Mouse (Mus musculus) kidney, embryonic 16.5 days (tissue): ENCODE results near the gene Bach2. TPM values are rescaled to one million over a fixed set of nuclear protein-coding genes. Genes with fewer than 3 reads are reported as not detected.

ENCODE experiments used
- ATAC-seq: fragments of 200-750 bp; cut with Nextera tagmentation; 2 replicates; pipeline ENCODE4 v1.8.0; 2017; ENCODE audit warnings: moderate TSS enrichment; ENCODE audit not compliant: low FRiP score, low TSS enrichment
- H3K27ac ChIP-seq: fragments of 300-500 bp; sonication (generic); 2 replicates; pipeline ENCODE4 v1.5.1; 2014; ENCODE audit warnings: low read length
- H3K27me3 ChIP-seq: fragments of 300-500 bp; sonication (generic); 2 replicates; pipeline ENCODE4 v1.6.1; 2014; ENCODE audit warnings: low read length, control low read depth, mixed read lengths; ENCODE audit not compliant: insufficient read depth
- H3K36me3 ChIP-seq: fragments of 300-500 bp; sonication (generic); 2 replicates; pipeline ENCODE4 v1.6.1; 2014; ENCODE audit warnings: low read length, control low read depth, mixed read lengths; ENCODE audit not compliant: insufficient read depth
- H3K4me1 ChIP-seq: fragments of 300-500 bp; sonication (generic); 2 replicates; pipeline ENCODE4 v1.6.1; 2014; ENCODE audit warnings: low read length, control low read depth, mixed read lengths; ENCODE audit not compliant: insufficient read depth
- H3K4me2 ChIP-seq: fragments of 300-500 bp; sonication (generic); replicated peaks from 2 replicates; pipeline ENCODE4 v1.6.1; 2014; ENCODE audit warnings: low read depth, low read length
- H3K4me3 ChIP-seq: fragments of 300-500 bp; sonication (generic); 2 replicates; pipeline ENCODE4 v1.5.1; 2014; ENCODE audit warnings: mild to moderate bottlenecking, low read length
- H3K9ac ChIP-seq: fragments of 300-500 bp; sonication (generic); replicated peaks from 2 replicates; pipeline ENCODE4 v1.6.1; 2014; ENCODE audit warnings: low read length
- H3K9me3 ChIP-seq: fragments of 300-500 bp; sonication (generic); 2 replicates; pipeline ENCODE4 v1.6.1; 2016; ENCODE audit warnings: low read length, control low read depth
- WGBS: fragments of 180-500 bp; shearing (Covaris S2); extraction: QIAGEN DNeasy Blood & Tissue Kit; methylation state at CpG from one replicate; pipeline ENCODE4 v1.1.7; 2014; 5-methylcytosine and 5-hydroxymethylcytosine counted together
- polyA plus RNA-seq: library from polyadenylated mRNA; unstranded; fragments of >200 nt; fragmentation: Nextera tagmentation; extraction: Ambion mirVana; gene quantifications from 2 replicates; pipeline ENCODE4 v1.2.1, GENCODE M21; 2015

Gene Bach2
- polyA plus RNA-seq, 1 experiment from 2014 or later: 7.9 TPM

- Histone ChIP-seq H3K27me3 (no peaks in the 10 kb centered on the region), H3K36me3 (no peaks in the 10 kb centered on the region), H3K27ac (no peak overlapping the region), H3K9ac (no peak overlapping the region), H3K4me1 (peaks cover 18% of the 10 kb centered on the region), H3K4me3 (no peak overlapping the region), H3K4me2 (no peak overlapping the region), H3K9me3 (no peaks in the 10 kb centered on the region)
- 75% methylated on average over 7 of the region's 7 CpGs for WGBS
- no peak for ATAC-seq
These were observed 103.7 kb downstream of the Bach2 start for GRCm38 (mm10) chr4:32342269-32342668.

- no peak; the same call in 1 of the 2 replicates for ATAC-seq
- Histone ChIP-seq H3K4me1 (peaks cover 9% of the 10 kb centered on the region; the same call in 1 of the 2 replicates), H3K4me3 (no peak overlapping the region), H3K36me3 (no peaks in the 10 kb centered on the region), H3K9me3 (no peaks in the 10 kb centered on the region), H3K27me3 (no peaks in the 10 kb centered on the region), H3K9ac (0 out of 2 replicates have a peak overlapping the region, but pooled peaks have one; percentile 1), H3K27ac (no peak overlapping the region), H3K4me2 (no peak overlapping the region)
- WGBS: 52% methylated on average over 14 of the region's 14 CpGs
These were observed 104.9 kb downstream of the Bach2 start for GRCm38 (mm10) chr4:32343256-32344165.

- no peak overlapping the region for H3K9ac ChIP-seq
- peaks cover 9% of the 10 kb centered on the region; the same call in 1 of the 2 replicates for H3K4me1 ChIP-seq
- no peak overlapping the region for H3K4me3 ChIP-seq
- H3K9me3 ChIP-seq: no peaks in the 10 kb centered on the region
- 81% methylated on average over 9 of the region's 9 CpGs for WGBS
- H3K27ac ChIP-seq: no peak overlapping the region
- ATAC-seq: no peak
- H3K27me3 ChIP-seq: no peaks in the 10 kb centered on the region
- no peak overlapping the region for H3K4me2 ChIP-seq
- no peaks in the 10 kb centered on the region for H3K36me3 ChIP-seq
These were observed 105.7 kb downstream of the Bach2 start for GRCm38 (mm10) chr4:32344276-32344675.

- no peak for ATAC-seq
- Histone ChIP-seq H3K27ac (no peak overlapping the region), H3K9me3 (no peaks in the 10 kb centered on the region), H3K4me3 (no peak overlapping the region), H3K27me3 (no peaks in the 10 kb centered on the region), H3K9ac (no peak overlapping the region), H3K4me2 (no peak overlapping the region), H3K4me1 (peaks cover 13% of the 10 kb centered on the region; the same call in 1 of the 2 replicates), H3K36me3 (no peaks in the 10 kb centered on the region)
- 49% methylated on average over 6 of the region's 6 CpGs for WGBS
These were observed 108.6 kb downstream of the Bach2 start for GRCm38 (mm10) chr4:32347202-32347601.

GRCm38 (mm10) chr4:32347711-32348110, 109.1 kb downstream of the Bach2 start:
- Histone ChIP-seq H3K27ac (no peak overlapping the region), H3K4me3 (no peak overlapping the region), H3K9me3 (no peaks in the 10 kb centered on the region), H3K27me3 (no peaks in the 10 kb centered on the region), H3K36me3 (no peaks in the 10 kb centered on the region), H3K9ac (no peak overlapping the region), H3K4me1 (peaks cover 16% of the 10 kb centered on the region), H3K4me2 (no peak overlapping the region)
- 65% methylated on average over 5 of the region's 5 CpGs for WGBS
- ATAC-seq: no peak

- no peak overlapping the region for H3K4me3 ChIP-seq
- H3K9ac ChIP-seq: no peak overlapping the region
- H3K4me1 ChIP-seq: peaks cover 13% of the 10 kb centered on the region
- H3K27ac ChIP-seq: no peak overlapping the region
- no peaks in the 10 kb centered on the region for H3K27me3 ChIP-seq
- 91% methylated on average over 5 of the region's 5 CpGs for WGBS
- H3K4me2 ChIP-seq: no peak overlapping the region
- no peak for ATAC-seq
- no peaks in the 10 kb centered on the region for H3K36me3 ChIP-seq
- H3K9me3 ChIP-seq: no peaks in the 10 kb centered on the region
These were observed 110.8 kb downstream of the Bach2 start for GRCm38 (mm10) chr4:32349361-32349760.

- WGBS: 30% methylated on average over 10 of the region's 10 CpGs
- H3K9me3 ChIP-seq: no peaks in the 10 kb centered on the region
- H3K9ac ChIP-seq: no peak overlapping the region
- H3K4me3 ChIP-seq: no peak overlapping the region
- no peaks in the 10 kb centered on the region for H3K27me3 ChIP-seq
- peaks cover 13% of the 10 kb centered on the region for H3K4me1 ChIP-seq
- H3K4me2 ChIP-seq: no peak overlapping the region
- peak overlapping the region; percentile 31 for H3K27ac ChIP-seq
- H3K36me3 ChIP-seq: no peaks in the 10 kb centered on the region
- ATAC-seq: peak; percentile 36; the same call in 1 of the 2 replicates
These were observed 112.6 kb downstream of the Bach2 start for GRCm38 (mm10) chr4:32351236-32351635.

- H3K27ac ChIP-seq: peak overlapping the region; percentile 31
These were observed 113.2 kb downstream of the Bach2 start for GRCm38 (mm10) chr4:32351661-32352246.

GRCm38 (mm10) chr4:32352442-32352841, 113.8 kb downstream of the Bach2 start:
- no peak overlapping the region for H3K4me2 ChIP-seq
- H3K27me3 ChIP-seq: no peaks in the 10 kb centered on the region
- H3K9me3 ChIP-seq: no peaks in the 10 kb centered on the region
- WGBS: 43% methylated on average over 8 of the region's 8 CpGs
- H3K9ac ChIP-seq: no peak overlapping the region
- H3K36me3 ChIP-seq: no peaks in the 10 kb centered on the region
- peak overlapping the region; percentile 32; the same call in 1 of the 2 replicates for H3K27ac ChIP-seq
- H3K4me1 ChIP-seq: peaks cover 13% of the 10 kb centered on the region
- no peak overlapping the region for H3K4me3 ChIP-seq
- no peak for ATAC-seq

More at GRCm38 (mm10) chr4:32351661-32352246, 113.2 kb downstream of the Bach2 start:
- peaks cover 13% of the 10 kb centered on the region for H3K4me1 ChIP-seq
- no peak overlapping the region for H3K9ac ChIP-seq
- no peak overlapping the region for H3K4me2 ChIP-seq
- no peak overlapping the region for H3K4me3 ChIP-seq
- no peaks in the 10 kb centered on the region for H3K27me3 ChIP-seq
- no peaks in the 10 kb centered on the region for H3K9me3 ChIP-seq
- no peaks in the 10 kb centered on the region for H3K36me3 ChIP-seq
- ATAC-seq: no peak
- 71% methylated on average over 18 of the region's 18 CpGs for WGBS

- ATAC-seq: peak; percentile 82
- peaks cover 13% of the 10 kb centered on the region for H3K4me1 ChIP-seq
- no peak overlapping the region for H3K4me3 ChIP-seq
- no peaks in the 10 kb centered on the region for H3K27me3 ChIP-seq
- H3K27ac ChIP-seq: peak overlapping the region; percentile 32; the same call in 1 of the 2 replicates
- no peaks in the 10 kb centered on the region for H3K36me3 ChIP-seq
- H3K4me2 ChIP-seq: no peak overlapping the region
- H3K9me3 ChIP-seq: no peaks in the 10 kb centered on the region
- H3K9ac ChIP-seq: no peak overlapping the region
- 22% methylated on average over 4 of the region's 4 CpGs for WGBS
These were observed 114.2 kb downstream of the Bach2 start for GRCm38 (mm10) chr4:32352842-32353241.
